Mouse (Mus musculus) neural tube, embryonic 11.5 days (tissue): ENCODE data around the gene Raver1. TPM values are rescaled to one million over a fixed set of nuclear protein-coding genes. Genes with fewer than 3 reads are reported as not detected.
A peak's percentile ranks its signal among the peaks of the same experiment; 100 is the strongest.

Source experiments
- ATAC-seq: fragments of 200-750 bp; cut with Nextera tagmentation; 2 replicates; pipeline ENCODE4 v1.8.0; 2017; ENCODE audit warnings: moderate number of reproducible peaks, mild to moderate bottlenecking, moderate TSS enrichment, moderate library complexity; ENCODE audit not compliant: insufficient read depth, low FRiP score, low TSS enrichment
- DNase-seq: peaks from one replicate; pipeline ENCODE4 v3.0.0-alpha.2; 2015; ENCODE audit warnings: low spot score
- H3K27ac ChIP-seq: fragments of 300-500 bp; sonication (generic); 2 replicates; pipeline ENCODE4 v1.5.1; 2014; ENCODE audit warnings: low read depth, mild to moderate bottlenecking, low read length
- H3K27me3 ChIP-seq: fragments of 300-500 bp; sonication (generic); 2 replicates; pipeline ENCODE4 v1.6.1; 2014; ENCODE audit warnings: mild to moderate bottlenecking, low read length, mixed read lengths; ENCODE audit not compliant: control insufficient read depth, insufficient read depth
- H3K36me3 ChIP-seq: fragments of 300-500 bp; sonication (generic); 2 replicates; pipeline ENCODE4 v1.6.1; 2014; ENCODE audit warnings: mild to moderate bottlenecking, low read length, moderate library complexity, mixed read lengths; ENCODE audit not compliant: control insufficient read depth, insufficient read depth
- H3K4me1 ChIP-seq: fragments of 300-500 bp; sonication (generic); 2 replicates; pipeline ENCODE4 v1.6.1; 2014; ENCODE audit warnings: low read length, mixed read lengths; ENCODE audit not compliant: control insufficient read depth, insufficient read depth
- H3K4me2 ChIP-seq: fragments of 300-500 bp; sonication (generic); 2 replicates; pipeline ENCODE4 v1.6.1; 2014; ENCODE audit warnings: low read depth, mild to moderate bottlenecking, moderate library complexity
- H3K4me3 ChIP-seq: fragments of 300-500 bp; sonication (generic); 2 replicates; pipeline ENCODE4 v1.5.1; 2014; ENCODE audit warnings: low read depth, low read length
- H3K9ac ChIP-seq: fragments of 300-500 bp; sonication (generic); 2 replicates; pipeline ENCODE4 v1.6.1; 2014; ENCODE audit warnings: mild to moderate bottlenecking, low read length
- H3K9me3 ChIP-seq: fragments of 300-500 bp; sonication (generic); 2 replicates; pipeline ENCODE4 v1.6.1; 2016; ENCODE audit warnings: low read length; ENCODE audit not compliant: control insufficient read depth
- WGBS: fragments of 180-500 bp; shearing (Covaris S2); extraction: QIAGEN DNeasy Blood & Tissue Kit; methylation state at CpG from one replicate; pipeline ENCODE4 v1.1.7; 2014; 5-methylcytosine and 5-hydroxymethylcytosine counted together
- microRNA counts: library from miRNA; unstranded; fragments of <30 nt; microRNA quantifications from one replicate; lab custom pipeline; 2015
- microRNA-seq: library from miRNA; unstranded; fragments of <30 nt; microRNA quantifications from one replicate; pipeline ENCODE4, GENCODE M21; 2016
- polyA plus RNA-seq: library from polyadenylated mRNA; unstranded; fragments of >200 nt; fragmentation: Nextera tagmentation; extraction: Ambion mirVana; gene quantifications from 2 replicates; pipeline ENCODE4 v1.2.1, GENCODE M21; 2014

The Raver1 gene
- polyA plus RNA-seq, 1 experiment from 2014 or later: 90.7 TPM

- H3K36me3 ChIP-seq: no peaks in the 10 kb centered on the region
- no peak overlapping the region for H3K4me3 ChIP-seq
- no peaks in the 10 kb centered on the region for H3K9me3 ChIP-seq
- no peaks in the 10 kb centered on the region; the same call in 1 of the 2 replicates for H3K4me1 ChIP-seq
- no peak overlapping the region for H3K4me2 ChIP-seq
- H3K27ac ChIP-seq: no peak overlapping the region
- H3K9ac ChIP-seq: no peak overlapping the region
- no peak for DNase-seq
- H3K27me3 ChIP-seq: peaks cover 17% of the 10 kb centered on the region
- no peak for ATAC-seq
- WGBS: 79% methylated on average over 19 of the region's 19 CpGs
These were observed 66.5 kb downstream of the Raver1 start for GRCm38 (mm10) chr9:21025258-21025810.

MicroRNAs within 50 kb of the gene (microRNA counts, 519-probe panel; counts per million panel counts)
- microRNA mmu-miR-1900 (lab: Ali Mortazavi, UCI): 171 counts per million, percentile 57 among the panel's probes with 10 or more counts

Small RNA genes within 50 kb of the gene (microRNA-seq; reads per million reads assigned to microRNA genes)
- gene Mir1900: not detected
- gene Mir7082: 1.0 reads per million

Other genes with a start within 250 kb of the Raver1 start
- gene A230050P20Rik, start 223.4 kb downstream of the Raver1 start, polyA plus RNA-seq: 0.65 and 0.94 TPM in 2 replicates
- gene Angptl6, start 212.3 kb downstream of the Raver1 start, polyA plus RNA-seq: 4.0 and 5.7 TPM in 2 replicates
- 60.8 and 64.0 TPM in 2 replicates for gene Ppan, start 203.8 kb downstream of the Raver1 start, polyA plus RNA-seq
- gene Eif3g, start 193.4 kb downstream of the Raver1 start, polyA plus RNA-seq: 352 and 373 TPM in 2 replicates
- gene Dnmt1, start 132.1 kb downstream of the Raver1 start, polyA plus RNA-seq: 70.3 and 72.7 TPM in 2 replicates
- gene S1pr2, start 115.2 kb downstream of the Raver1 start, polyA plus RNA-seq: 24.8 and 28.5 TPM in 2 replicates
- 131 and 135 TPM in 2 replicates for gene Mrpl4, start 89.3 kb downstream of the Raver1 start, polyA plus RNA-seq
- gene Icam1, start 76.0 kb downstream of the Raver1 start, polyA plus RNA-seq: 5.6 TPM in 2 replicates
- gene Icam4, start 62.6 kb downstream of the Raver1 start, polyA plus RNA-seq: 4.2 and 5.8 TPM in 2 replicates
- gene Icam5, start 59.9 kb downstream of the Raver1 start, polyA plus RNA-seq: 0.11 TPM in 1 of 2 replicates, not detected in the other
- gene Zglp1, start 24.9 kb downstream of the Raver1 start, polyA plus RNA-seq: 1.2 and 1.9 TPM in 2 replicates
- gene Gm49373, start 18.9 kb downstream of the Raver1 start, polyA plus RNA-seq: 0.82 and 0.97 TPM in 2 replicates
- gene Fdx1l, start 18.4 kb downstream of the Raver1 start, polyA plus RNA-seq: 52.0 and 55.5 TPM in 2 replicates
- 2.7 and 2.8 TPM in 2 replicates for gene Gm38431, start within 50 bp of the Raver1 start, polyA plus RNA-seq
- 8.6 and 9.2 TPM in 2 replicates for gene Tyk2, start 39.2 kb upstream of the Raver1 start, polyA plus RNA-seq
- gene Cdc37, start 58.0 kb upstream of the Raver1 start, polyA plus RNA-seq: 319 and 341 TPM in 2 replicates
- 5.4 and 7.5 TPM in 2 replicates for gene Pde4a, start 73.7 kb upstream of the Raver1 start, polyA plus RNA-seq
- gene Keap1, start 147.4 kb upstream of the Raver1 start, polyA plus RNA-seq: 32.3 and 34.1 TPM in 2 replicates
- gene S1pr5, start 156.4 kb upstream of the Raver1 start, polyA plus RNA-seq: 0.73 and 1.7 TPM in 2 replicates
- gene Atg4d, start 173.3 kb upstream of the Raver1 start, polyA plus RNA-seq: 47.2 and 55.1 TPM in 2 replicates
- gene Kri1, start 196.0 kb upstream of the Raver1 start, polyA plus RNA-seq: 15.0 and 15.5 TPM in 2 replicates
- 79.4 and 87.1 TPM in 2 replicates for gene Cdkn2d, start 199.4 kb upstream of the Raver1 start, polyA plus RNA-seq
- 2.0 and 2.7 TPM in 2 replicates for gene Ap1m2, start 220.3 kb upstream of the Raver1 start, polyA plus RNA-seq
- 79.1 and 81.5 TPM in 2 replicates for gene Slc44a2, start 228.7 kb upstream of the Raver1 start, polyA plus RNA-seq